Mouse (Mus musculus): ENCODE results near the gene Ndufa9.

Gene Ndufa9

GRCm38 (mm10) chr6:126848712-126849704 lies at the start of gene Ndufa9:
Gene Ndufa9, minus strand, starts transcription at chr6:126849136.
- peak; percentile 96 to 97 for DNase-seq (ENCODE audit: low spot score in 2 of 2)

GRCm38 (mm10) chr6:126877118-126877517 lies 28.2 kb upstream of the Ndufa9 start:
- DNase-seq (ENCODE audit: low spot score in 2 of 2), result no peak

GRCm38 (mm10) chr6:126852881-126853280 lies 3.9 kb upstream of the Ndufa9 start, which contains the start of gene Akap3:
Gene Akap3, plus strand, starts transcription at chr6:126853098.
- no peak for DNase-seq (ENCODE audit: low spot score in 2 of 2)

- DNase-seq (ENCODE audit: low spot score in 2 of 2), result no peak
Measured at GRCm38 (mm10) chr6:126836628-126837027, 12.3 kb downstream of the Ndufa9 start.

GRCm38 (mm10) chr6:126823087-126823486 lies 25.8 kb downstream of the Ndufa9 start:
- peak; percentile 26 to 50 for DNase-seq (ENCODE audit: low spot score in 2 of 2)

- no peak for DNase-seq (ENCODE audit: low spot score in 2 of 2)
Measured at GRCm38 (mm10) chr6:126816338-126816737, 32.6 kb downstream of the Ndufa9 start.

GRCm38 (mm10) chr6:126815206-126815750 lies 33.7 kb downstream of the Ndufa9 start:
- no peak for DNase-seq (ENCODE audit: low spot score in 2 of 2)

- no peak for DNase-seq (ENCODE audit: low spot score in 2 of 2)
Measured at GRCm38 (mm10) chr6:126811481-126811880, 37.5 kb downstream of the Ndufa9 start.

GRCm38 (mm10) chr6:126808561-126808960 lies 40.4 kb downstream of the Ndufa9 start:
- DNase-seq (ENCODE audit: low spot score in 2 of 2), result peak in 1 of 2 experiments; percentile 12

- DNase-seq (ENCODE audit: low spot score in 2 of 2), result peak; percentile 29 to 41
Measured at GRCm38 (mm10) chr6:126808134-126808533, 40.8 kb downstream of the Ndufa9 start.

GRCm38 (mm10) chr6:126806783-126807182 lies 42.2 kb downstream of the Ndufa9 start:
- no peak for DNase-seq (ENCODE audit: low spot score in 2 of 2)

GRCm38 (mm10) chr6:126802946-126803345 lies 46.0 kb downstream of the Ndufa9 start:
- DNase-seq (ENCODE audit: low spot score in 2 of 2), result peak in 1 of 2 experiments; percentile 39

- DNase-seq (ENCODE audit: low spot score in 2 of 2), result no peak
Measured at GRCm38 (mm10) chr6:126794751-126795150, 54.2 kb downstream of the Ndufa9 start.

- DNase-seq (ENCODE audit: low spot score in 2 of 2), result no peak
Measured at GRCm38 (mm10) chr6:126793689-126794088, 55.2 kb downstream of the Ndufa9 start.

- DNase-seq (ENCODE audit: low spot score in 2 of 2), result peak in 1 of 2 experiments; percentile 55
Measured at GRCm38 (mm10) chr6:126791964-126792363, 57.0 kb downstream of the Ndufa9 start.

GRCm38 (mm10) chr6:126791488-126791887 lies 57.4 kb downstream of the Ndufa9 start:
- no peak for DNase-seq (ENCODE audit: low spot score in 2 of 2)

GRCm38 (mm10) chr6:126788863-126789262 lies 60.1 kb downstream of the Ndufa9 start:
- no peak for DNase-seq (ENCODE audit: low spot score in 2 of 2)

GRCm38 (mm10) chr6:126784206-126784605 lies 64.7 kb downstream of the Ndufa9 start:
- DNase-seq (ENCODE audit: low spot score in 2 of 2), result no peak

GRCm38 (mm10) chr6:126783651-126784066 lies 65.3 kb downstream of the Ndufa9 start:
- DNase-seq (ENCODE audit: low spot score in 2 of 2), result peak in 1 of 2 experiments; percentile 89

GRCm38 (mm10) chr6:126783056-126783455 lies 65.9 kb downstream of the Ndufa9 start:
- no peak for DNase-seq (ENCODE audit: low spot score in 2 of 2)

- DNase-seq (ENCODE audit: low spot score in 2 of 2), result no peak
Measured at GRCm38 (mm10) chr6:126777889-126778288, 71.0 kb downstream of the Ndufa9 start.

- peak in 1 of 2 experiments; percentile 14 for DNase-seq (ENCODE audit: low spot score in 2 of 2)
Measured at GRCm38 (mm10) chr6:126773873-126774272, 75.1 kb downstream of the Ndufa9 start.

GRCm38 (mm10) chr6:126772326-126772725 lies 76.6 kb downstream of the Ndufa9 start:
- peak in 1 of 2 experiments; percentile 47 for DNase-seq (ENCODE audit: low spot score in 2 of 2)
